Mouse (Mus musculus): ENCODE measurements at regions not wholly inside any gene's neighbourhood (a gene's known extent, or its start where the extent isn't known, plus 50 kb on each side); places are given as distances from the start of the nearest gene placed in this dataset.

DNA sequence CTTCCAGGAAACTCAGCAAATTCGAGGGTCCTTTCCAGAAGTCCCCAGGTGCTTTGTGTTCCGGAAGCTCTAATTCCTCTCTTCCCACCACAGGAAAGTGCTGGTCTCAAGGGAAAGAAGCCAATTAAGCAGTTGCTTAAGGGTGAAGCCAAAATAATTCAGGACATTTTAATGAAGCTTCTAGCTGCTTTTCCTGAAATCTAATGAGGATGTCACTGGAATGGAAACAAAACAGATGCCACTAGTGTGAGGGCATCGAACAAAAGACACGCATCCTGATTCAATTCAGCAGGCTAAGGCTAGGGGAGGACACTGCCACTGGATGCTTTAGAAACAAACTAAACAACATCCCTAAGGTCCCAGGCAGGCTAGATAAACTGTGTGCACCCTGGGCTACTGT is 245.3 kb downstream of the Rnf152 start:
- DNase-seq (ENCODE audit: low spot score) (no peak), ATAC-seq (replicated peaks; ENCODE audit: low FRiP score, low read depth) (no peak)
- no peak for TF ChIP-seq CTCF (IDR thresholded peaks at IDR 0.05; ENCODE audit: low read depth)
- Histone ChIP-seq H3K27me3 (ENCODE audit: insufficient read depth, low read length) (no peaks in the 10 kb centered on the region), H3K4me2 (ENCODE audit: low read length) (no peak overlapping the region), H3K9ac (ENCODE audit: low read depth, low read length) (no peak overlapping the region), H3K27ac (no peak overlapping the region), H3K4me1 (replicated peaks; ENCODE audit: insufficient read depth, low read length) (no peaks in the 10 kb centered on the region), H3K36me3 (ENCODE audit: insufficient read depth, low read length) (no peaks in the 10 kb centered on the region), H3K9me3 (replicated peaks; ENCODE audit: low read length) (no peaks in the 10 kb centered on the region), H3K4me3 (replicated peaks; ENCODE audit: low read depth, low read length) (no peak overlapping the region)
- WGBS: 58% methylated on average over 4 of the region's 4 CpGs

DNA sequence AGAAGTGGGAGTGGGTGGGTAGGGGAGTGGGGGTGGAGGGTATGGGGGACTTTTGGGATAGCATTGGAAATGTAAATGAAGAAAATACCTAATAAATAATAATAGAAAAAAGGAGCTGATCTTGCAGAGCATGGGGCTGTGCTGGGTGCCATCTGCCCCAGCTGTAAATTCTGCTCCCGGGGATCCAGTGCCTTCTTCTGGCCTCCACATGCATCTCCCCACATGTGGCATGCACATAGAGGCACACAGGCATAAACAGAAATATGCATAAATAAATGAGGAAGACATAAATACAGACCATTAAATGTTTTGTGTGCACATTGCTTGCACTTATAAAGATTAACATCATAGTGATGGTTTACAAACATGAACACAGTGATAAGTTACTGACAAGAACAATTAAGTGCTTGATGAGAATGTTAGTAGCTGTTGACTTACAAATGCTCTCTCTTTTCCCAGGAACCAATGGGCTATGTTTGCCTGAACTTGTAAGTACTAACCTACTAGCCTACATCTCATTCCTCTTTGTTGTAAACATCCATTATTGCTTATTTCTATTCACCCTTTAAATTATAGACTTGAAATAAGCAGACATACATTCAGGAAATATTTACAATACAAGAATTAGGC is 245.8 kb downstream of the Rnf152 start:
- no peaks in the 10 kb centered on the region for H3K4me1 ChIP-seq (replicated peaks; ENCODE audit: insufficient read depth, low read length)
- WGBS: 73% methylated on average over 1 of the region's 1 CpGs
- no peak for ATAC-seq (replicated peaks; ENCODE audit: low FRiP score, low read depth)
- no peaks in the 10 kb centered on the region for H3K9me3 ChIP-seq (replicated peaks; ENCODE audit: low read length)
- H3K27me3 ChIP-seq (ENCODE audit: insufficient read depth, low read length): no peaks in the 10 kb centered on the region
- no peak overlapping the region for H3K4me2 ChIP-seq (ENCODE audit: low read length)
- DNase-seq (ENCODE audit: low spot score): no peak
- H3K9ac ChIP-seq (ENCODE audit: low read depth, low read length): no peak overlapping the region
- TF ChIP-seq CTCF (IDR thresholded peaks at IDR 0.05; ENCODE audit: low read depth): no peak
- no peaks in the 10 kb centered on the region for H3K36me3 ChIP-seq (ENCODE audit: insufficient read depth, low read length)
- H3K4me3 ChIP-seq (replicated peaks; ENCODE audit: low read depth, low read length): no peak overlapping the region
- H3K27ac ChIP-seq: no peak overlapping the region

DNA sequence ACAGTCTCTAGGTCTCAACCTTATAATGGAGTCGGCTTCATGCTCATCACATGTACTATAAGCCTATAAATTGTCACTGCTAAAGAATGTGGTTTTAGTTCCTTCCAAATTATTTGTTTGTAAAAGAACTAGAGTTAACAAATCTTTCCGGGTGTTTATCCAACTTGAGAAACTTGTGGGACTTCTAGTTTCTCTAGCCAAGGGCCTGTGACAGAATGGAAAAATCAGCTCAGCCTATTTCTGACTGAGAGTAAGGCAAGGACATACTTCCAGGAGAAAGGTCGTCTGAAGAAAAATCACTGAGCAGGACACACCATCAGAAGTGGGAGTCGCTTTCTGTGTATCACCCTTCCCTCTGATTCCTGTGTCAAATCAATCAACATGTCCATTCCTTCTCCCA is 248.7 kb downstream of the Rnf152 start:
- 44% methylated on average over 4 of the region's 4 CpGs for WGBS
- no peak for DNase-seq (ENCODE audit: low spot score)
- H3K27me3 ChIP-seq (ENCODE audit: insufficient read depth, low read length): no peaks in the 10 kb centered on the region

GRCm38 (mm10) chr1:105107257-105107656 is 249.3 kb downstream of the Rnf152 start:
- Histone ChIP-seq H3K4me2 (ENCODE audit: low read length) (no peak overlapping the region), H3K4me1 (replicated peaks; ENCODE audit: insufficient read depth, low read length) (no peaks in the 10 kb centered on the region), H3K27ac (no peak overlapping the region), H3K9me3 (replicated peaks; ENCODE audit: low read length) (no peaks in the 10 kb centered on the region), H3K36me3 (ENCODE audit: insufficient read depth, low read length) (no peaks in the 10 kb centered on the region), H3K4me3 (replicated peaks; ENCODE audit: low read depth, low read length) (no peak overlapping the region), H3K9ac (ENCODE audit: low read depth, low read length) (no peak overlapping the region), H3K27me3 (ENCODE audit: insufficient read depth, low read length) (no peaks in the 10 kb centered on the region)
- 86% methylated on average over 1 of the region's 1 CpGs for WGBS
- DNase-seq (ENCODE audit: low spot score) (no peak), ATAC-seq (replicated peaks; ENCODE audit: low FRiP score, low read depth) (no peak)
- no peak for TF ChIP-seq CTCF (IDR thresholded peaks at IDR 0.05; ENCODE audit: low read depth)

More for the DNA sequence above, 248.7 kb downstream of the Rnf152 start:
- no peak overlapping the region for H3K27ac ChIP-seq
- no peaks in the 10 kb centered on the region for H3K36me3 ChIP-seq (ENCODE audit: insufficient read depth, low read length)
- H3K9ac ChIP-seq (ENCODE audit: low read depth, low read length): no peak overlapping the region
- H3K4me3 ChIP-seq (replicated peaks; ENCODE audit: low read depth, low read length): no peak overlapping the region
- no peak for ATAC-seq (replicated peaks; ENCODE audit: low FRiP score, low read depth)
- H3K4me2 ChIP-seq (ENCODE audit: low read length): no peak overlapping the region
- no peaks in the 10 kb centered on the region for H3K4me1 ChIP-seq (replicated peaks; ENCODE audit: insufficient read depth, low read length)
- TF ChIP-seq CTCF (IDR thresholded peaks at IDR 0.05; ENCODE audit: low read depth): no peak
- H3K9me3 ChIP-seq (replicated peaks; ENCODE audit: low read length): no peaks in the 10 kb centered on the region

DNA sequence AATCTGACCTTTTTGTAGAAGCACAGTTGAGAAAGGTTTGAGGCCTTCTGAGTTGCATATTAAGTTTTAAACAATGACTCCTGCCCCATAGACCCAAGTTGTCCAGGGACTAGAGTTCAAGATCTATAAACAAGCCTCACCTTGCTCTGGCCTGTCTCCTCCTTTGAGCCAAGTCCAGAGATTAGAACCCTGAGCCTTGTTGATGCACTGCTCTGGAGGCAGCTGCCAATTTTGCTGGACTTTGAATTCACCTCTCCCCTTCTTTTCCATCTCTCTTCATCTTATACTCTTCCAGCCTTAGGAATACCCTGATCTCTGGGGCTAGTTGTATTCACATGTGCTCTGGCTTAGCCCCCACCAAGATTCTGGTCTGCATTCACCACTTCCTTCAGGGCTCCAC is 251.3 kb downstream of the Rnf152 start:
- Histone ChIP-seq H3K27me3 (ENCODE audit: insufficient read depth, low read length) (no peaks in the 10 kb centered on the region), H3K4me3 (replicated peaks; ENCODE audit: low read depth, low read length) (no peak overlapping the region), H3K4me1 (replicated peaks; ENCODE audit: insufficient read depth, low read length) (no peaks in the 10 kb centered on the region), H3K4me2 (ENCODE audit: low read length) (no peak overlapping the region), H3K9ac (ENCODE audit: low read depth, low read length) (no peak overlapping the region), H3K36me3 (ENCODE audit: insufficient read depth, low read length) (no peaks in the 10 kb centered on the region), H3K9me3 (replicated peaks; ENCODE audit: low read length) (no peaks in the 10 kb centered on the region), H3K27ac (no peak overlapping the region)
- no peak for ATAC-seq (replicated peaks; ENCODE audit: low FRiP score, low read depth)
- no peak for TF ChIP-seq CTCF (IDR thresholded peaks at IDR 0.05; ENCODE audit: low read depth)
- DNase-seq (ENCODE audit: low spot score): no peak

GRCm38 (mm10) chr1:105095091-105095490 is 261.4 kb downstream of the Rnf152 start:
- DNase-seq (ENCODE audit: low spot score): no peak
- TF ChIP-seq CTCF (IDR thresholded peaks at IDR 0.05; ENCODE audit: low read depth): no peak
- no peaks in the 10 kb centered on the region for H3K27me3 ChIP-seq (ENCODE audit: insufficient read depth, low read length)
- no peaks in the 10 kb centered on the region for H3K36me3 ChIP-seq (ENCODE audit: insufficient read depth, low read length)
- no peaks in the 10 kb centered on the region for H3K4me1 ChIP-seq (replicated peaks; ENCODE audit: insufficient read depth, low read length)
- H3K4me2 ChIP-seq (ENCODE audit: low read length): no peak overlapping the region
- 59% methylated on average over 2 of the region's 2 CpGs for WGBS
- no peak overlapping the region for H3K9ac ChIP-seq (ENCODE audit: low read depth, low read length)
- ATAC-seq (replicated peaks; ENCODE audit: low FRiP score, low read depth): no peak
- no peaks in the 10 kb centered on the region for H3K9me3 ChIP-seq (replicated peaks; ENCODE audit: low read length)
- no peak overlapping the region for H3K27ac ChIP-seq
- no peak overlapping the region for H3K4me3 ChIP-seq (replicated peaks; ENCODE audit: low read depth, low read length)

DNA sequence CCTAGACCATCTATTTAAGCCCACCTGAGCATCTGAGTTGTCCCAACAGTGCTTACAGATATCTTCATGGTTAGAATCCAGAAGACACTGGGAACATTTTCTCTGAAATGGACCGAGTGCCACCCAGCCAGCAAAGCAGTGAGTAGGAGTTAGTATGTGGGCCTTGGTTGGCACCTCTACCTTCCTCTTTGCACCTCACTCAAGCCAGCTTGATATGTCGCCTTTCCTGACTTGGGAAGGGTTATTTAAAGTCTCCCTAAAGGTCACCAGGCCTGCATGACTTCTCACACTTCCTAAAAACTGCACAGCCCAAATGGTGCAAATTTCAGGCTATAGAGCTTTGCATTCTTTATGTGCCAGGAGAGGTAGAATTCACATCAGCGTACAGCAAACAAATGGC is 262.0 kb downstream of the Rnf152 start:
- no peak overlapping the region for H3K4me3 ChIP-seq (replicated peaks; ENCODE audit: low read depth, low read length)
- no peak for TF ChIP-seq CTCF (IDR thresholded peaks at IDR 0.05; ENCODE audit: low read depth)
- H3K36me3 ChIP-seq (ENCODE audit: insufficient read depth, low read length): no peaks in the 10 kb centered on the region
- WGBS: 84% methylated on average over 3 of the region's 3 CpGs
- H3K4me1 ChIP-seq (replicated peaks; ENCODE audit: insufficient read depth, low read length): no peaks in the 10 kb centered on the region
- no peaks in the 10 kb centered on the region for H3K9me3 ChIP-seq (replicated peaks; ENCODE audit: low read length)
- no peak for ATAC-seq (replicated peaks; ENCODE audit: low FRiP score, low read depth)
- no peak overlapping the region for H3K9ac ChIP-seq (ENCODE audit: low read depth, low read length)
- H3K27ac ChIP-seq: no peak overlapping the region
- no peak overlapping the region for H3K4me2 ChIP-seq (ENCODE audit: low read length)
- DNase-seq (ENCODE audit: low spot score): no peak
- H3K27me3 ChIP-seq (ENCODE audit: insufficient read depth, low read length): no peaks in the 10 kb centered on the region

All from kidney, postnatal 0 days (tissue).